11 mouse cellular contexts compared by ENCODE assay signal in genomic region chr11:120731858-120732680, GRCm38 (mm10). TPM values are rescaled to one million over a fixed set of nuclear protein-coding genes. Genes with fewer than 3 reads are reported as not detected.
DNase-seq lines count a peak whose midpoint lies in the region; TF ChIP-seq lines count a peak whose summit lies in the region.
"Had no signal": no experiment of that assay in that cellular context is flagged by ENCODE, and none has a peak within 500 bp of the region (broad histone marks: within the 10 kb centered on the region; RNA-seq: fewer than 3 reads in every experiment).

Cbr2 (minus strand) TSS chr11:120732114.

- H3K27me3 ChIP-seq in heart, adult 2 months (ENCODE audit: control insufficient read depth, insufficient read depth, low read length), result no peaks in the 10 kb centered on the region
- no peaks in the 10 kb centered on the region for H3K27me3 ChIP-seq in cerebellum, adult 2 months (ENCODE audit: control insufficient read depth, insufficient read depth, low read length)

- H3K9ac ChIP-seq in heart, adult 2 months (ENCODE audit: low read depth, low read length), result no peak within 1 kb of the TSS; the same call in 1 of the 2 replicates

- intact Hi-C loops in heart, adult 2 months (cut with DNase I), result no loop called here

- peaks cover 15% of the 10 kb centered on the region for H3K4me1 ChIP-seq in heart, adult 2 months (ENCODE audit: control insufficient read depth, insufficient read depth, low read length)
- no peaks in the 10 kb centered on the region; the same call in 1 of the 2 replicates for H3K4me1 ChIP-seq in lung, adult 2 months (ENCODE audit: control insufficient read depth, insufficient read depth, low read length)
- no peaks in the 10 kb centered on the region for H3K4me1 ChIP-seq in cerebellum, adult 2 months (ENCODE audit: control insufficient read depth, insufficient read depth, low read length)

- H3K27ac ChIP-seq in heart, adult 2 months, result no peak within 1 kb of the TSS
- no peak within 1 kb of the TSS for H3K27ac ChIP-seq in cerebellum, adult 2 months (ENCODE audit: insufficient read depth, low read length)

- TF ChIP-seq CTCF in heart, adult 2 months (IDR thresholded peaks at IDR 0.05), result peak; percentile 27
- TF ChIP-seq CTCF in lung, adult 2 months (IDR thresholded peaks at IDR 0.05; ENCODE audit: insufficient read depth, low read length), result no peak
- no peak for TF ChIP-seq CTCF in cerebellum, adult 2 months (IDR thresholded peaks at IDR 0.05; ENCODE audit: borderline replicate concordance, insufficient read depth, low read depth, low read length)

- no peak within 1 kb of the TSS for H3K4me3 ChIP-seq in heart, adult 2 months
- peak within 1 kb of the TSS; percentile 93 for H3K4me3 ChIP-seq in lung, adult 2 months (replicated peaks; ENCODE audit: extremely low read depth, low read depth, low read length)
- H3K4me3 ChIP-seq in cerebellum, adult 2 months (replicated peaks; ENCODE audit: insufficient read depth, low read depth, low read length), result no peak within 1 kb of the TSS

- no peaks in the 10 kb centered on the region for H3K36me3 ChIP-seq in heart, adult 2 months (ENCODE audit: control insufficient read depth, insufficient read depth, low read length)

- TF ChIP-seq POLR2A in heart, adult 2 months (IDR thresholded peaks at IDR 0.05; ENCODE audit: insufficient read depth, low read depth, low read length), result peak; percentile 47; the same call in 1 of the 2 replicates
- peak; percentile 68 for TF ChIP-seq POLR2A in lung, adult 2 months (IDR thresholded peaks at IDR 0.05; ENCODE audit: borderline replicate concordance, extremely low read depth, low read depth, low read length)
- no peak for TF ChIP-seq POLR2A in cerebellum, adult 2 months (IDR thresholded peaks at IDR 0.05; ENCODE audit: borderline replicate concordance, insufficient read depth, low read length)

- DNase-seq in adrenal gland, adult 2 months, result no peak
- no peak for DNase-seq in adrenal gland, postnatal 4 days (ENCODE audit: low spot score in 2 of 2)
- DNase-seq in 3134 (ENCODE audit: extremely low read depth, insufficient read length, low spot score), result peak; percentile 85
- peak; percentile 59 to 67 for DNase-seq in heart, adult 2 months
- peak; percentile 69 for DNase-seq in lung, adult 2 months
- no peak for DNase-seq in layer of hippocampus, adult 18-20 months (ENCODE audit: low spot score in 2 of 2)
- no peak for DNase-seq in testis, postnatal 14 days (ENCODE audit: low spot score)
- no peak for DNase-seq in cerebellum, adult 2 months
- DNase-seq: cerebellum, postnatal 25 days had no signal

- no peaks in the 10 kb centered on the region for H3K79me2 ChIP-seq in heart, adult 2 months (replicated peaks; ENCODE audit: control insufficient read depth, insufficient read depth, low read length)

- 51% methylated on average over 12 of the region's 12 CpGs for WGBS in heart, adult 2 months
- 65% methylated on average over 12 of the region's 12 CpGs for WGBS in lung, adult 2 months
- WGBS in cerebellum, adult 2 months, result 68% methylated on average over 12 of the region's 12 CpGs

- peak; percentile 82; the same call in 1 of the 2 replicates for TF ChIP-seq EP300 in heart, adult 2 months (IDR thresholded peaks at IDR 0.05; ENCODE audit: insufficient read depth, low read depth, low read length)

RNA-seq across cellular contexts. Expression of gene Cbr2, which starts in this region (rescaled TPM):
- total RNA-seq in adrenal gland, adult 2 months (2021), result 10 to 100 TPM in 1 of 2 experiments, 1 to 10 TPM in 1; 8.3 to 10.6 TPM
- polyA plus RNA-seq in adrenal gland, adult 2 months (2012; rRNA removed), result 52.6 and 54.2 TPM in 2 replicates
- total RNA-seq in adrenal gland, postnatal 4 days (2021), result 1 to 10 TPM; 7.4 to 7.8 TPM
- 10 to 100 TPM; 17.7 to 19.4 TPM for total RNA-seq in heart, adult 2 months (2021)
- 42.3 and 379 TPM in 2 replicates for polyA plus RNA-seq in heart, adult 2 months (2012; rRNA removed)
- polyA plus RNA-seq in lung, adult 2 months (2012; rRNA removed), result 13,780 and 14,250 TPM in 2 replicates
- total RNA-seq in layer of hippocampus, adult 18-20 months (2021), result 1 to 10 TPM; 1.2 to 1.7 TPM
- 1.9 and 3.1 TPM in 2 replicates for polyA plus RNA-seq in cerebellum, adult 2 months (2012; rRNA removed)
- total RNA-seq: hematopoietic stem cell, adult 5-6 weeks had no signal
- polyA plus RNA-seq: activated CD4-positive, CD25-positive, alpha-beta regulatory T cell, adult 4 months had no signal

Comparison
In these comparisons a context has a peak if more than half of its experiments do, and no peak if none do; other contexts are left out.
1. RNA of gene Cbr2 (polyA plus RNA-seq): 13,780 to 14,250 TPM in lung, adult 2 months; 42.3 to 379 TPM in heart, adult 2 months, 52.6 to 54.2 TPM in adrenal gland, adult 2 months and 1.9 to 3.1 TPM in cerebellum, adult 2 months; every median in the first group is over 10 times any median in the second.
2. DNase-seq: peak in 3134 (single experiment), heart, adult 2 months (2 of 2) and lung, adult 2 months (single experiment); none in adrenal gland, adult 2 months (single experiment), adrenal gland, postnatal 4 days (0 of 2), layer of hippocampus, adult 18-20 months (0 of 2), testis, postnatal 14 days (single experiment) and cerebellum, adult 2 months (0 of 2).